Mouse (Mus musculus) hindbrain, embryonic 16.5 days (tissue): Measurements from ENCODE around the gene Ptprc. TPM values are rescaled to one million over a fixed set of nuclear protein-coding genes. Genes with fewer than 3 reads are reported as not detected.
A peak's percentile ranks its signal among the peaks of the same experiment; 100 is the strongest.

ENCODE experiments used
- ATAC-seq: fragments of 200-750 bp; cut with Nextera tagmentation; 2 replicates; pipeline ENCODE4 v1.8.0; 2017; ENCODE audit warnings: moderate TSS enrichment, moderate library complexity
- H3K27ac ChIP-seq: fragments of 300-500 bp; sonication (generic); 2 replicates; pipeline ENCODE4 v1.5.1; 2014; ENCODE audit warnings: low read depth, mild to moderate bottlenecking, control low read depth, low read length, moderate library complexity
- H3K27me3 ChIP-seq: fragments of 300-500 bp; sonication (generic); replicated peaks from 2 replicates; pipeline ENCODE4 v1.6.1; 2014; ENCODE audit warnings: low read length; ENCODE audit not compliant: control insufficient read depth, insufficient read depth
- H3K36me3 ChIP-seq: fragments of 300-500 bp; sonication (generic); 2 replicates; pipeline ENCODE4 v1.6.1; 2014; ENCODE audit warnings: mild to moderate bottlenecking, low read length, moderate library complexity, mixed read lengths; ENCODE audit not compliant: control insufficient read depth, insufficient read depth
- H3K4me1 ChIP-seq: fragments of 300-500 bp; sonication (generic); 2 replicates; pipeline ENCODE4 v1.6.1; 2014; ENCODE audit warnings: low read depth, low read length; ENCODE audit not compliant: control insufficient read depth, insufficient read depth
- H3K4me2 ChIP-seq: fragments of 300-500 bp; sonication (generic); 2 replicates; pipeline ENCODE4 v1.6.1; 2014; ENCODE audit warnings: mild to moderate bottlenecking, low read length, control low read depth, moderate library complexity
- H3K4me3 ChIP-seq: fragments of 300-500 bp; sonication (generic); 2 replicates; pipeline ENCODE4 v1.5.1; 2014; ENCODE audit warnings: mild to moderate bottlenecking, low read length, control low read depth, moderate library complexity
- H3K9ac ChIP-seq: fragments of 300-500 bp; sonication (generic); 2 replicates; pipeline ENCODE4 v1.6.1; 2014; ENCODE audit warnings: low read depth, mild to moderate bottlenecking, control low read depth, low read length, moderate library complexity
- H3K9me3 ChIP-seq: fragments of 300-500 bp; sonication (generic); 2 replicates; pipeline ENCODE4 v1.6.1; 2014; ENCODE audit warnings: mild to moderate bottlenecking, low read length, moderate library complexity; ENCODE audit not compliant: control insufficient read depth
- WGBS: fragments of 180-500 bp; shearing (Covaris S2); extraction: QIAGEN DNeasy Blood & Tissue Kit; methylation state at CpG from one replicate; pipeline ENCODE4 v1.1.7; 2014; 5-methylcytosine and 5-hydroxymethylcytosine counted together
- polyA plus RNA-seq: library from polyadenylated mRNA; unstranded; fragments of >200 nt; fragmentation: Nextera tagmentation; extraction: Ambion mirVana; gene quantifications from 2 replicates; pipeline ENCODE4 v1.2.1, GENCODE M21; 2015

Gene Ptprc
- polyA plus RNA-seq, 1 experiment from 2014 or later: 1.3 TPM

- Histone ChIP-seq H3K9me3 (no peaks in the 10 kb centered on the region), H3K4me1 (no peaks in the 10 kb centered on the region), H3K27me3 (no peaks in the 10 kb centered on the region), H3K9ac (no peak overlapping the region), H3K27ac (no peak overlapping the region), H3K4me3 (no peak overlapping the region), H3K36me3 (no peaks in the 10 kb centered on the region), H3K4me2 (no peak overlapping the region)
- no peak for ATAC-seq
- 47% methylated on average over 3 of the region's 3 CpGs for WGBS
These were observed 51.6 kb downstream of the Ptprc start for GRCm38 (mm10) chr1:138123866-138124265.

GRCm38 (mm10) chr1:138119895-138120294 is 55.6 kb downstream of the Ptprc start:
- WGBS: 62% methylated on average over 12 of the region's 12 CpGs
- no peak for ATAC-seq

DNA sequence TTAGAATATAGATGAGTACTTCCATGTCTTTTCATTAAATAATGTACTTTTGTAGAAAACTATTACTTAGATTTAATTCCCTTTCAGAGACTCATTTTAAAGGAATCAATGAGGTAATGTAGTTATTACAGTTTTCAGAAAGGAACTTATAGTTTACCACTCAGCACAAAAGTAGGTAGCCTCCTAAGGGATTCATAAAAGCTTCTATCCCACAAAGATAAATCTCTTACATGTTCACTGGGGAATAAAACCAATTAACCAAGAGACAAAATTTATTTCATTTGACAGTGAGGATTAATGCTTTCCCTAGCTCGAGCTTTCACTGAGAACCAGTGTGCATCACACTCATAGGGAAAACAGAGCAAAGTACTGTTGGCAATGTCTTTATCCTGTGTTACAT is 82.3 kb downstream of the Ptprc start:
- ATAC-seq: peak; percentile 54; the same call in 1 of the 2 replicates
- H3K9me3 ChIP-seq: no peaks in the 10 kb centered on the region
- H3K4me2 ChIP-seq: no peak overlapping the region
- no peak overlapping the region for H3K9ac ChIP-seq
- H3K36me3 ChIP-seq: no peaks in the 10 kb centered on the region
- no peaks in the 10 kb centered on the region for H3K27me3 ChIP-seq
- H3K4me1 ChIP-seq: no peaks in the 10 kb centered on the region
- no peak overlapping the region for H3K4me3 ChIP-seq
- H3K27ac ChIP-seq: no peak overlapping the region
- WGBS: 42% methylated on average over 1 of the region's 1 CpGs

More at GRCm38 (mm10) chr1:138119895-138120294, 55.6 kb downstream of the Ptprc start:
- H3K9me3 ChIP-seq: no peaks in the 10 kb centered on the region
- H3K9ac ChIP-seq: no peak overlapping the region
- no peak overlapping the region for H3K4me2 ChIP-seq
- no peaks in the 10 kb centered on the region for H3K4me1 ChIP-seq
- no peak overlapping the region for H3K4me3 ChIP-seq
- no peak overlapping the region for H3K27ac ChIP-seq
- H3K36me3 ChIP-seq: no peaks in the 10 kb centered on the region
- no peaks in the 10 kb centered on the region for H3K27me3 ChIP-seq

DNA sequence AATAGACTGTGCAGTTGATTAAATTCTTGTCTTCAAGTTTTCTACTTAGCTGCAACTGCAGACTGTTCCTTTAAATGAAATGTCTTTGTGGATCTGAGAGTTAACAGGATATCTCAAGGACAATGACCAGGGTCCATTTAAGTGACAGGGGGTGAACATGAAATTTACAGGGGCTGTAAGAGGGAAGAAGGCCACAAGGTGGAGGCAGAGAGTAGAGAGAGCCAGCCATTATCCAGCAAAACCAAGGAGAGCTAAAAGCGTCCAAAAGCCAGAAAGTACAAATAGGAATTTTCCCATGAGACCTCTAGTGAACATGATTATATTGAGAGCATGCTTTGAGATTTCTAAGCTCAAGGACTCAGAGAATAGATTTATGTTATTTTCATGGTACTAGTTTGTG is 89.7 kb downstream of the Ptprc start:
- no peaks in the 10 kb centered on the region for H3K27me3 ChIP-seq
- peak; percentile 50; the same call in 1 of the 2 replicates for ATAC-seq
- H3K36me3 ChIP-seq: no peaks in the 10 kb centered on the region
- 3% methylated on average over 1 of the region's 1 CpGs for WGBS
- no peaks in the 10 kb centered on the region for H3K9me3 ChIP-seq
- no peak overlapping the region for H3K27ac ChIP-seq
- H3K9ac ChIP-seq: no peak overlapping the region
- no peak overlapping the region for H3K4me2 ChIP-seq
- no peak overlapping the region for H3K4me3 ChIP-seq
- H3K4me1 ChIP-seq: no peaks in the 10 kb centered on the region

DNA sequence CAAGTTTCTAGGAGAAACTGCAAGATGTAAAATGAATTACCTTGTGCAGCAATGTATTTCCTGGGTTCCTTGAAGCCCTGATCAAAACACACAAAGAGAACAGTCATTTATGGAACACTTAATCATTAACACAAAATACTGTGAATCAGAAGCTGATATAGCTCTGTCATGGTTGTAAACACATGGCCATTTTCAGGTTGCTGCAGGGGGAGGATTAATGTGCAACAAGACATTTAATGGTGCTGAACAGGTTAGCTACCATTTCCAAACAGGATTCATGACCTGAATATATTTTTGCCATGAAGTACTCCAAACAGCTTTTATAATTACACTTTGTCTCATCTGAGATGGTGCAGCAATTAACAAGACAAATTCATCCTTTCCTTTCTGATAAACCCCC is 91.8 kb downstream of the Ptprc start:
- ATAC-seq: no peak
- Histone ChIP-seq H3K27ac (no peak overlapping the region), H3K27me3 (no peaks in the 10 kb centered on the region)

GRCm38 (mm10) chr1:138080308-138080707 is 95.2 kb downstream of the Ptprc start:
- Histone ChIP-seq H3K4me3 (no peak overlapping the region), H3K4me2 (no peak overlapping the region), H3K27ac (no peak overlapping the region), H3K9me3 (no peaks in the 10 kb centered on the region), H3K27me3 (no peaks in the 10 kb centered on the region), H3K4me1 (no peaks in the 10 kb centered on the region), H3K36me3 (no peaks in the 10 kb centered on the region), H3K9ac (no peak overlapping the region)
- ATAC-seq: no peak
- WGBS: 100% methylated on average over 1 of the region's 1 CpGs

More for the DNA sequence above, 91.8 kb downstream of the Ptprc start:
- Histone ChIP-seq H3K4me3 (no peak overlapping the region), H3K36me3 (no peaks in the 10 kb centered on the region), H3K9me3 (no peaks in the 10 kb centered on the region), H3K4me1 (no peaks in the 10 kb centered on the region), H3K9ac (no peak overlapping the region), H3K4me2 (no peak overlapping the region)

- Histone ChIP-seq H3K9ac (no peak overlapping the region), H3K4me3 (no peak overlapping the region), H3K36me3 (no peaks in the 10 kb centered on the region), H3K4me2 (peak overlapping the region; percentile 42), H3K9me3 (no peaks in the 10 kb centered on the region), H3K4me1 (peaks cover 3% of the 10 kb centered on the region; the same call in 1 of the 2 replicates), H3K27ac (no peak overlapping the region), H3K27me3 (no peaks in the 10 kb centered on the region)
- WGBS: 36% methylated on average over 10 of the region's 10 CpGs
- peak; percentile 89 for ATAC-seq
These were observed 131.1 kb downstream of the Ptprc start for GRCm38 (mm10) chr1:138044196-138044945.

DNA sequence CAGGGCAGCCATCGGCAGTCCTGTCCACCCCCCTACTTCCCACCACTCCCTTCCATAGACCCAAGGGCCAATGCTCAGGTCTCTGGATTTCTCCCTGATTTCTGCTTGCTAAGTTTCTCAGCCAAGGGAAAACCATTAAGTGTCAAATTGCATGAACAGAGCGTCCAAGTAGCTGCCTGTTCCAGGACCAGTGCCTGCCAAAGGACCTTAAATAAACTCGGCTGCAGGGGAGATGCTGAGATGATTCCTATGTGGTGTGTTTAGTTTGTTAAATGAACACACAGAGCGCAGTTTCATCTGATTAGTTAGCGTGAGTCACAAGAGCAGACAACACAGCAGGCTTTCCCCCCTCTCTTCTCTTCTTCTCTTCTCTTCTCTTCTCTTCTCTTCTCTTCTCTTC is 135.0 kb downstream of the Ptprc start:
- H3K4me1 ChIP-seq: peaks cover 3% of the 10 kb centered on the region; the same call in 1 of the 2 replicates
- no peaks in the 10 kb centered on the region for H3K9me3 ChIP-seq
- no peak overlapping the region for H3K4me2 ChIP-seq
- 36% methylated on average over 5 of the region's 5 CpGs for WGBS
- no peak overlapping the region for H3K4me3 ChIP-seq
- H3K27ac ChIP-seq: no peak overlapping the region
- H3K9ac ChIP-seq: no peak overlapping the region
- no peaks in the 10 kb centered on the region for H3K27me3 ChIP-seq
- ATAC-seq: no peak
- H3K36me3 ChIP-seq: no peaks in the 10 kb centered on the region

GRCm38 (mm10) chr1:138039201-138039600 is 136.3 kb downstream of the Ptprc start:
- Histone ChIP-seq H3K36me3 (no peaks in the 10 kb centered on the region), H3K9me3 (no peaks in the 10 kb centered on the region), H3K27ac (no peak overlapping the region), H3K9ac (no peak overlapping the region), H3K4me1 (peaks cover under 1% of the 10 kb centered on the region; the same call in 1 of the 2 replicates), H3K4me2 (no peak overlapping the region), H3K4me3 (no peak overlapping the region), H3K27me3 (no peaks in the 10 kb centered on the region)
- 30% methylated on average over 1 of the region's 1 CpGs for WGBS
- ATAC-seq: no peak
